Mouse (Mus musculus): ENCODE results near the gene Ralgps1. TPM values are rescaled to one million over a fixed set of nuclear protein-coding genes. Genes with fewer than 3 reads are reported as not detected.

Gene Ralgps1
- polyA plus RNA-seq, 1 experiment from 2014 or later, result 4.2 TPM

- 82% methylated on average over 2 of the region's 2 CpGs for WGBS
- Histone ChIP-seq H3K4me1 (ENCODE audit: control insufficient read depth, insufficient read depth, low read length) (no peaks in the 10 kb centered on the region; the same call in 1 of the 2 replicates), H3K27ac (replicated peaks; ENCODE audit: low read depth, low read length) (no peak overlapping the region), H3K9ac (ENCODE audit: low read depth, low read length) (no peak overlapping the region), H3K27me3 (replicated peaks; ENCODE audit: control insufficient read depth, insufficient read depth, low read length) (no peaks in the 10 kb centered on the region), H3K9me3 (ENCODE audit: control insufficient read depth, low read length) (no peaks in the 10 kb centered on the region), H3K4me3 (ENCODE audit: low read depth, low read length) (no peak overlapping the region), H3K36me3 (ENCODE audit: control insufficient read depth, insufficient read depth, low read length) (no peaks in the 10 kb centered on the region), H3K4me2 (ENCODE audit: low read depth, low read length) (no peak overlapping the region)
- no peak for DNase-seq (ENCODE audit: low spot score)
- no peak for ATAC-seq (ENCODE audit: low read depth)
Observed at GRCm38 (mm10) chr2:33187874-33188273, 183.4 kb downstream of the Ralgps1 start.

- no peaks in the 10 kb centered on the region for H3K36me3 ChIP-seq (ENCODE audit: control insufficient read depth, insufficient read depth, low read length)
Observed at GRCm38 (mm10) chr2:33186505-33186904, 184.8 kb downstream of the Ralgps1 start.

GRCm38 (mm10) chr2:33185258-33185657 lies 186.0 kb downstream of the Ralgps1 start:
- no peak overlapping the region; the same call in 1 of the 2 replicates for H3K27ac ChIP-seq (replicated peaks; ENCODE audit: low read depth, low read length)
- DNase-seq (ENCODE audit: low spot score), result no peak

More at GRCm38 (mm10) chr2:33186505-33186904, 184.8 kb downstream of the Ralgps1 start:
- no peaks in the 10 kb centered on the region; the same call in 1 of the 2 replicates for H3K4me1 ChIP-seq (ENCODE audit: control insufficient read depth, insufficient read depth, low read length)
- no peaks in the 10 kb centered on the region for H3K9me3 ChIP-seq (ENCODE audit: control insufficient read depth, low read length)
- H3K4me3 ChIP-seq (ENCODE audit: low read depth, low read length), result no peak overlapping the region
- WGBS, result 71% methylated on average over 7 of the region's 7 CpGs
- no peak overlapping the region for H3K4me2 ChIP-seq (ENCODE audit: low read depth, low read length)
- ATAC-seq (ENCODE audit: low read depth) (no peak), DNase-seq (ENCODE audit: low spot score) (peak; percentile 51)
- no peak overlapping the region for H3K9ac ChIP-seq (ENCODE audit: low read depth, low read length)
- no peak overlapping the region for H3K27ac ChIP-seq (replicated peaks; ENCODE audit: low read depth, low read length)
- H3K27me3 ChIP-seq (replicated peaks; ENCODE audit: control insufficient read depth, insufficient read depth, low read length), result no peaks in the 10 kb centered on the region

GRCm38 (mm10) chr2:33184641-33185040 lies 186.6 kb downstream of the Ralgps1 start:
- peak; percentile 77 for DNase-seq (ENCODE audit: low spot score)
- Histone ChIP-seq H3K4me3 (ENCODE audit: low read depth, low read length) (no peak overlapping the region), H3K4me2 (ENCODE audit: low read depth, low read length) (no peak overlapping the region), H3K4me1 (ENCODE audit: control insufficient read depth, insufficient read depth, low read length) (peaks cover 12% of the 10 kb centered on the region), H3K27ac (replicated peaks; ENCODE audit: low read depth, low read length) (no peak overlapping the region; the same call in 1 of the 2 replicates), H3K9ac (ENCODE audit: low read depth, low read length) (no peak overlapping the region), H3K27me3 (replicated peaks; ENCODE audit: control insufficient read depth, insufficient read depth, low read length) (no peaks in the 10 kb centered on the region), H3K9me3 (ENCODE audit: control insufficient read depth, low read length) (no peaks in the 10 kb centered on the region), H3K36me3 (ENCODE audit: control insufficient read depth, insufficient read depth, low read length) (no peaks in the 10 kb centered on the region)
- 71% methylated on average over 10 of the region's 10 CpGs for WGBS
- ATAC-seq (ENCODE audit: low read depth), result no peak

More at GRCm38 (mm10) chr2:33185258-33185657, 186.0 kb downstream of the Ralgps1 start:
- Histone ChIP-seq H3K4me1 (ENCODE audit: control insufficient read depth, insufficient read depth, low read length) (peaks cover 6% of the 10 kb centered on the region), H3K4me2 (ENCODE audit: low read depth, low read length) (no peak overlapping the region), H3K9me3 (ENCODE audit: control insufficient read depth, low read length) (no peaks in the 10 kb centered on the region), H3K4me3 (ENCODE audit: low read depth, low read length) (no peak overlapping the region), H3K27me3 (replicated peaks; ENCODE audit: control insufficient read depth, insufficient read depth, low read length) (no peaks in the 10 kb centered on the region), H3K9ac (ENCODE audit: low read depth, low read length) (no peak overlapping the region), H3K36me3 (ENCODE audit: control insufficient read depth, insufficient read depth, low read length) (no peaks in the 10 kb centered on the region)
- 70% methylated on average over 7 of the region's 7 CpGs for WGBS
- ATAC-seq (ENCODE audit: low read depth), result no peak; the same call in 1 of the 2 replicates

GRCm38 (mm10) chr2:33183321-33183720 lies 188.0 kb downstream of the Ralgps1 start:
- peaks cover 25% of the 10 kb centered on the region for H3K4me1 ChIP-seq (ENCODE audit: control insufficient read depth, insufficient read depth, low read length)

GRCm38 (mm10) chr2:33179930-33180630 lies 191.2 kb downstream of the Ralgps1 start:
- H3K4me1 ChIP-seq (ENCODE audit: control insufficient read depth, insufficient read depth, low read length), result peaks cover 36% of the 10 kb centered on the region
- H3K9ac ChIP-seq (ENCODE audit: low read depth, low read length), result 0 out of 2 replicates have a peak overlapping the region, but pooled peaks have one; percentile 41
- H3K36me3 ChIP-seq (ENCODE audit: control insufficient read depth, insufficient read depth, low read length), result no peaks in the 10 kb centered on the region
- whole genome bisulfite sequencing, result 39% methylated on average over 16 of the region's 16 CpGs
- no peak overlapping the region for H3K4me3 ChIP-seq (ENCODE audit: low read depth, low read length)
- no peaks in the 10 kb centered on the region for H3K9me3 ChIP-seq (ENCODE audit: control insufficient read depth, low read length)
- peak overlapping the region; percentile 80 for H3K27ac ChIP-seq (replicated peaks; ENCODE audit: low read depth, low read length)
- ATAC-seq (ENCODE audit: low read depth) (0 out of 2 replicates have a peak, but pooled peaks have one; percentile 12), DNase-seq (ENCODE audit: low spot score) (peak; percentile 56)
- no peaks in the 10 kb centered on the region for H3K27me3 ChIP-seq (replicated peaks; ENCODE audit: control insufficient read depth, insufficient read depth, low read length)
- 0 out of 2 replicates have a peak overlapping the region, but pooled peaks have one; percentile 3 for H3K4me2 ChIP-seq (ENCODE audit: low read depth, low read length)

More at GRCm38 (mm10) chr2:33183321-33183720, 188.0 kb downstream of the Ralgps1 start:
- Histone ChIP-seq H3K4me3 (ENCODE audit: low read depth, low read length) (no peak overlapping the region), H3K27ac (replicated peaks; ENCODE audit: low read depth, low read length) (no peak overlapping the region), H3K9me3 (ENCODE audit: control insufficient read depth, low read length) (no peaks in the 10 kb centered on the region), H3K4me2 (ENCODE audit: low read depth, low read length) (no peak overlapping the region), H3K36me3 (ENCODE audit: control insufficient read depth, insufficient read depth, low read length) (no peaks in the 10 kb centered on the region), H3K27me3 (replicated peaks; ENCODE audit: control insufficient read depth, insufficient read depth, low read length) (no peaks in the 10 kb centered on the region), H3K9ac (ENCODE audit: low read depth, low read length) (no peak overlapping the region)
- WGBS, result 93% methylated on average over 7 of the region's 7 CpGs
- no peak for DNase-seq (ENCODE audit: low spot score)
- ATAC-seq (ENCODE audit: low read depth), result no peak

- Histone ChIP-seq H3K9ac (ENCODE audit: low read depth, low read length) (peak overlapping the region; percentile 20; the same call in 1 of the 2 replicates), H3K4me2 (ENCODE audit: low read depth, low read length) (no peak overlapping the region), H3K9me3 (ENCODE audit: control insufficient read depth, low read length) (no peaks in the 10 kb centered on the region), H3K27me3 (replicated peaks; ENCODE audit: control insufficient read depth, insufficient read depth, low read length) (no peaks in the 10 kb centered on the region), H3K27ac (replicated peaks; ENCODE audit: low read depth, low read length) (peak overlapping the region; percentile 80), H3K4me1 (ENCODE audit: control insufficient read depth, insufficient read depth, low read length) (peaks cover 36% of the 10 kb centered on the region), H3K4me3 (ENCODE audit: low read depth, low read length) (no peak overlapping the region), H3K36me3 (ENCODE audit: control insufficient read depth, insufficient read depth, low read length) (no peaks in the 10 kb centered on the region)
- 64% methylated on average over 13 of the region's 14 CpGs for WGBS
- ATAC-seq (ENCODE audit: low read depth) (no peak), DNase-seq (ENCODE audit: low spot score) (peak; percentile 46)
Observed at GRCm38 (mm10) chr2:33179171-33179929, 191.9 kb downstream of the Ralgps1 start.

GRCm38 (mm10) chr2:33178243-33178932 lies 192.9 kb downstream of the Ralgps1 start:
- Histone ChIP-seq H3K27ac (replicated peaks; ENCODE audit: low read depth, low read length) (peak overlapping the region; percentile 80; the same call in 1 of the 2 replicates), H3K9me3 (ENCODE audit: control insufficient read depth, low read length) (no peaks in the 10 kb centered on the region), H3K4me3 (ENCODE audit: low read depth, low read length) (no peak overlapping the region), H3K4me1 (ENCODE audit: control insufficient read depth, insufficient read depth, low read length) (peaks cover 36% of the 10 kb centered on the region), H3K36me3 (ENCODE audit: control insufficient read depth, insufficient read depth, low read length) (no peaks in the 10 kb centered on the region), H3K4me2 (ENCODE audit: low read depth, low read length) (no peak overlapping the region), H3K27me3 (replicated peaks; ENCODE audit: control insufficient read depth, insufficient read depth, low read length) (no peaks in the 10 kb centered on the region), H3K9ac (ENCODE audit: low read depth, low read length) (no peak overlapping the region)
- DNase-seq (ENCODE audit: low spot score), result no peak
- 65% methylated on average over 11 of the region's 11 CpGs for WGBS
- ATAC-seq (ENCODE audit: low read depth), result peak; percentile 32

Data from embryonic facial prominence, embryonic 14.5 days (tissue).